Mouse (Mus musculus) limb, embryonic 11.5 days (tissue): ENCODE data around the gene Fggy. TPM values are rescaled to one million over a fixed set of nuclear protein-coding genes. Genes with fewer than 3 reads are reported as not detected.

Experiments
- ATAC-seq: fragments of 200-750 bp; cut with Nextera tagmentation; 2 replicates; pipeline ENCODE4 v1.8.0; 2017; ENCODE audit warnings: low read depth; ENCODE audit not compliant: insufficient number of reproducible peaks, low FRiP score, low TSS enrichment
- DNase-seq: peaks from one replicate; pipeline ENCODE4 v3.0.0-alpha.2; 2015; ENCODE audit warnings: low spot score
- H3K27ac ChIP-seq: fragments of 300-500 bp; sonication (generic); replicated peaks from 2 replicates; pipeline ENCODE4 v1.5.1; 2014; ENCODE audit warnings: low read depth, mild to moderate bottlenecking, low read length
- H3K27me3 ChIP-seq: fragments of 300-500 bp; sonication (generic); 2 replicates; pipeline ENCODE4 v1.6.1; 2014; ENCODE audit warnings: mild to moderate bottlenecking, low read length, mixed read lengths; ENCODE audit not compliant: control insufficient read depth, insufficient read depth
- H3K36me3 ChIP-seq: fragments of 300-500 bp; sonication (generic); 2 replicates; pipeline ENCODE4 v1.6.1; 2014; ENCODE audit warnings: mild to moderate bottlenecking, low read length, moderate library complexity, mixed read lengths; ENCODE audit not compliant: control insufficient read depth, insufficient read depth
- H3K4me1 ChIP-seq: fragments of 300-500 bp; sonication (generic); 2 replicates; pipeline ENCODE4 v1.6.1; 2014; ENCODE audit warnings: low read length, mixed read lengths; ENCODE audit not compliant: control insufficient read depth, insufficient read depth
- H3K4me2 ChIP-seq: fragments of 300-500 bp; sonication (generic); 2 replicates; pipeline ENCODE4 v1.6.1; 2014; ENCODE audit warnings: low read depth, mild to moderate bottlenecking, moderate library complexity; ENCODE audit not compliant: severe bottlenecking
- H3K4me3 ChIP-seq: fragments of 300-500 bp; sonication (generic); 2 replicates; pipeline ENCODE4 v1.5.1; 2014; ENCODE audit warnings: low read depth, low read length
- H3K9ac ChIP-seq: fragments of 300-500 bp; sonication (generic); 2 replicates; pipeline ENCODE4 v1.6.1; 2014; ENCODE audit warnings: mild to moderate bottlenecking, low read length
- H3K9me3 ChIP-seq: fragments of 300-500 bp; sonication (generic); 2 replicates; pipeline ENCODE4 v1.6.1; 2016; ENCODE audit warnings: low read length; ENCODE audit not compliant: control insufficient read depth
- WGBS: fragments of 180-500 bp; shearing (Covaris S2); extraction: QIAGEN DNeasy Blood & Tissue Kit; methylation state at CpG from one replicate; pipeline ENCODE4 v1.1.7; 2014; 5-methylcytosine and 5-hydroxymethylcytosine counted together
- polyA plus RNA-seq: library from polyadenylated mRNA; unstranded; fragments of >200 nt; fragmentation: Nextera tagmentation; extraction: Ambion mirVana; gene quantifications from 2 replicates; pipeline ENCODE4 v1.2.1, GENCODE M21; 2014

Fggy gene
- polyA plus RNA-seq, 1 experiment from 2014 or later = 8.4 TPM

- ATAC-seq (no peak), DNase-seq (no peak)
- WGBS = 31% methylated on average over 7 of the region's 7 CpGs
- Histone ChIP-seq H3K36me3 (no peaks in the 10 kb centered on the region), H3K9me3 (no peaks in the 10 kb centered on the region), H3K4me3 (no peak overlapping the region), H3K4me1 (peaks cover 8% of the 10 kb centered on the region), H3K4me2 (no peak overlapping the region), H3K27ac (no peak overlapping the region), H3K9ac (no peak overlapping the region), H3K27me3 (no peaks in the 10 kb centered on the region)
These were observed 236.5 kb downstream of the Fggy start for GRCm38 (mm10) chr4:95793647-95794328.

GRCm38 (mm10) chr4:95794651-95795050, 237.3 kb downstream of the Fggy start:
- ATAC-seq (no peak), DNase-seq (peak; percentile 49)
- H3K4me1 ChIP-seq = peaks cover 8% of the 10 kb centered on the region
- no peaks in the 10 kb centered on the region for H3K36me3 ChIP-seq
- H3K27ac ChIP-seq = no peak overlapping the region
- WGBS = 18% methylated on average over 6 of the region's 6 CpGs
- H3K4me2 ChIP-seq = no peak overlapping the region
- no peaks in the 10 kb centered on the region for H3K9me3 ChIP-seq
- no peak overlapping the region for H3K4me3 ChIP-seq
- H3K9ac ChIP-seq = no peak overlapping the region
- H3K27me3 ChIP-seq = no peaks in the 10 kb centered on the region

- ATAC-seq = no peak
- H3K9me3 ChIP-seq = no peaks in the 10 kb centered on the region
- 59% methylated on average over 2 of the region's 2 CpGs for WGBS
These were observed 238.0 kb downstream of the Fggy start for GRCm38 (mm10) chr4:95795283-95795682.

GRCm38 (mm10) chr4:95819650-95820049, 262.3 kb downstream of the Fggy start:
- no peak overlapping the region for H3K4me2 ChIP-seq
- no peaks in the 10 kb centered on the region for H3K36me3 ChIP-seq
- no peaks in the 10 kb centered on the region for H3K9me3 ChIP-seq
- H3K4me3 ChIP-seq = no peak overlapping the region
- no peak overlapping the region for H3K27ac ChIP-seq
- H3K9ac ChIP-seq = no peak overlapping the region
- DNase-seq = peak; percentile 26
- H3K4me1 ChIP-seq = peaks cover 8% of the 10 kb centered on the region
- no peaks in the 10 kb centered on the region for H3K27me3 ChIP-seq
- 37% methylated on average over 2 of the region's 2 CpGs for WGBS
- ATAC-seq = peak; percentile 64; the same call in 1 of the 2 replicates

More at GRCm38 (mm10) chr4:95795283-95795682, 238.0 kb downstream of the Fggy start:
- Histone ChIP-seq H3K36me3 (no peaks in the 10 kb centered on the region), H3K27ac (no peak overlapping the region), H3K9ac (no peak overlapping the region), H3K4me1 (peaks cover 8% of the 10 kb centered on the region), H3K4me3 (no peak overlapping the region), H3K4me2 (no peak overlapping the region), H3K27me3 (no peaks in the 10 kb centered on the region)
- DNase-seq = no peak

- H3K4me3 ChIP-seq = no peak overlapping the region
- H3K4me1 ChIP-seq = peaks cover 8% of the 10 kb centered on the region
- no peak overlapping the region for H3K9ac ChIP-seq
- DNase-seq (peak; percentile 80), ATAC-seq (peak; percentile 86)
- no peaks in the 10 kb centered on the region for H3K9me3 ChIP-seq
- H3K4me2 ChIP-seq = no peak overlapping the region
- WGBS = 43% methylated on average over 3 of the region's 3 CpGs
- H3K27me3 ChIP-seq = no peaks in the 10 kb centered on the region
- no peaks in the 10 kb centered on the region for H3K36me3 ChIP-seq
- no peak overlapping the region; the same call in 1 of the 2 replicates for H3K27ac ChIP-seq
These were observed 264.7 kb downstream of the Fggy start for GRCm38 (mm10) chr4:95821906-95822579.

- H3K27me3 ChIP-seq = no peaks in the 10 kb centered on the region
- 94% methylated on average over 4 of the region's 4 CpGs for WGBS
- no peaks in the 10 kb centered on the region for H3K36me3 ChIP-seq
- H3K4me2 ChIP-seq = no peak overlapping the region
- no peak overlapping the region for H3K27ac ChIP-seq
- H3K9me3 ChIP-seq = no peaks in the 10 kb centered on the region
- DNase-seq (no peak), ATAC-seq (no peak)
- no peaks in the 10 kb centered on the region for H3K4me1 ChIP-seq
- no peak overlapping the region for H3K9ac ChIP-seq
- H3K4me3 ChIP-seq = no peak overlapping the region
These were observed 270.9 kb downstream of the Fggy start for GRCm38 (mm10) chr4:95828164-95828563.

GRCm38 (mm10) chr4:95830320-95830719, 273.0 kb downstream of the Fggy start:
- ATAC-seq = no peak
- no peaks in the 10 kb centered on the region for H3K9me3 ChIP-seq

GRCm38 (mm10) chr4:95839860-95840259, 282.6 kb downstream of the Fggy start:
- 76% methylated on average over 1 of the region's 1 CpGs for WGBS
- no peak overlapping the region for H3K27ac ChIP-seq
- no peak for ATAC-seq
- no peak overlapping the region for H3K9ac ChIP-seq
- H3K36me3 ChIP-seq = no peaks in the 10 kb centered on the region
- H3K9me3 ChIP-seq = no peaks in the 10 kb centered on the region
- no peaks in the 10 kb centered on the region for H3K4me1 ChIP-seq
- DNase-seq = no peak
- H3K27me3 ChIP-seq = no peaks in the 10 kb centered on the region
- no peak overlapping the region for H3K4me3 ChIP-seq
- no peak overlapping the region for H3K4me2 ChIP-seq

More at GRCm38 (mm10) chr4:95830320-95830719, 273.0 kb downstream of the Fggy start:
- Histone ChIP-seq H3K4me2 (no peak overlapping the region), H3K4me3 (no peak overlapping the region), H3K9ac (no peak overlapping the region), H3K27ac (no peak overlapping the region), H3K36me3 (no peaks in the 10 kb centered on the region), H3K27me3 (no peaks in the 10 kb centered on the region), H3K4me1 (no peaks in the 10 kb centered on the region)
- no peak for DNase-seq
- 84% methylated on average over 2 of the region's 2 CpGs for WGBS
